Mouse (Mus musculus): ENCODE data around the gene Eif3a. TPM values are rescaled to one million over a fixed set of nuclear protein-coding genes. Genes with fewer than 3 reads are reported as not detected.

The Eif3a gene
- polyA plus RNA-seq, 1 experiment = 88.5 TPM

DNA sequence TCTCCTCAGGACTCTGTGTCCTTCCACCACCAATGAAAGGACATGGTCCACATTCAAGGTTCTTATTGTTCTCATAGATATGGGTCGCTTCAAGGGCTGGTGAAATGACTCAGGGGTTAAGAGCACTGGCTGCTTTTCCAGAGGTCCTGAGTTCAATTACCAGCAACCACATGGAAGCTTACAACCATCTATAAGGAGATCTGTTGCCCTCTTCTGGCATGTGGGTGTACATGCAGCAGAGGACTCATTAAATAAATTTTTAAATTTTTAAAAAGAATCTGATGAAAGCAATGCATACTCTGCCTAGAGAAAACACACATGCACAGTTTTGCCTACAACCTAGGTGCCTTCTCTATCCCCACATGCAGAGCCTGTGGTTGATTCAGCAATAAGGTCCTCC lies 49.9 kb downstream of the Eif3a start:
- H3K4me1 ChIP-seq (ENCODE audit: control insufficient read depth, insufficient read depth, insufficient read length, low read length) = no peaks in the 10 kb centered on the region
- H3K27ac ChIP-seq (replicated peaks; ENCODE audit: low read depth, low read length) = no peak overlapping the region

GRCm38 (mm10) chr19:60731966-60732365 lies 58.5 kb downstream of the Eif3a start:
- no peaks in the 10 kb centered on the region for H3K4me1 ChIP-seq (ENCODE audit: control insufficient read depth, insufficient read depth, insufficient read length, low read length)
- no peak overlapping the region for H3K27ac ChIP-seq (replicated peaks; ENCODE audit: low read depth, low read length)
- no peak overlapping the region for H3K4me3 ChIP-seq (ENCODE audit: insufficient read depth, low read depth, low read length)

More for the DNA sequence above, 49.9 kb downstream of the Eif3a start:
- H3K4me3 ChIP-seq (ENCODE audit: insufficient read depth, low read depth, low read length) = no peak overlapping the region

GRCm38 (mm10) chr19:60731299-60731698 lies 59.2 kb downstream of the Eif3a start:
- Histone ChIP-seq H3K27ac (replicated peaks; ENCODE audit: low read depth, low read length) (no peak overlapping the region), H3K4me1 (ENCODE audit: control insufficient read depth, insufficient read depth, insufficient read length, low read length) (no peaks in the 10 kb centered on the region)

GRCm38 (mm10) chr19:60730281-60730852 lies 60.1 kb downstream of the Eif3a start:
- Histone ChIP-seq H3K4me3 (ENCODE audit: insufficient read depth, low read depth, low read length) (no peak overlapping the region), H3K4me1 (ENCODE audit: control insufficient read depth, insufficient read depth, insufficient read length, low read length) (no peaks in the 10 kb centered on the region), H3K27ac (replicated peaks; ENCODE audit: low read depth, low read length) (no peak overlapping the region)

More at GRCm38 (mm10) chr19:60731299-60731698, 59.2 kb downstream of the Eif3a start:
- no peak overlapping the region for H3K4me3 ChIP-seq (ENCODE audit: insufficient read depth, low read depth, low read length)

DNA sequence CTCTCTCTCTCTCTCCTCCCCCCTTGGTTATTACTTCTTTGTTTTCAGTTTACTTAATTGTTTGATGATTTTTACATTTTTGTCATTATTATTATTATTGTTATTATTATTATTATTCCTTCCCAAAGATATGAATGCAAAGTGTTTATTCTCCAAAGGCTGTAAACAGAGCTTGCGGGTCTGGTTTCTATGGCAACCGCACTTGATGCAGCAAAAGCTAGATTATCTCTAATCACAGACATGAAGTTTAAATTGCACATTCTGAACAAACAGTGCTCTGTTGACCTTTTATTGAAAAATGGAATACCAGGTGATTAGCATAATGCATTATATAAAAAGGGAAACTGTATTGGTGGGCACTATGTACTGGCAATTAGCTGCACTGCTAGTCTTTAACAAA lies 74.1 kb downstream of the Eif3a start:
- no peak overlapping the region for H3K4me3 ChIP-seq (ENCODE audit: insufficient read depth, low read depth, low read length)
- no peaks in the 10 kb centered on the region for H3K4me1 ChIP-seq (ENCODE audit: control insufficient read depth, insufficient read depth, insufficient read length, low read length)
- no peak overlapping the region for H3K27ac ChIP-seq (replicated peaks; ENCODE audit: low read depth, low read length)

GRCm38 (mm10) chr19:60712577-60712976 lies 77.9 kb downstream of the Eif3a start:
- H3K4me3 ChIP-seq (ENCODE audit: insufficient read depth, low read depth, low read length) = no peak overlapping the region
- no peak overlapping the region for H3K27ac ChIP-seq (replicated peaks; ENCODE audit: low read depth, low read length)
- H3K4me1 ChIP-seq (ENCODE audit: control insufficient read depth, insufficient read depth, insufficient read length, low read length) = no peaks in the 10 kb centered on the region

Other genes with a start within 250 kb of the Eif3a start
- 16.3 and 16.9 TPM in 2 replicates for gene Cacul1, start 209.6 kb downstream of the Eif3a start, polyA plus RNA-seq (2012; ENCODE audit: insufficient read depth, insufficient read length, missing spikeins)
- gene Nanos1, start 34.7 kb downstream of the Eif3a start, polyA plus RNA-seq (2012; ENCODE audit: insufficient read depth, insufficient read length, missing spikeins) = not detected in 2 replicates
- 27.5 and 27.7 TPM in 2 replicates for gene Fam45a, start 20.9 kb upstream of the Eif3a start, polyA plus RNA-seq (2012; ENCODE audit: insufficient read depth, insufficient read length, missing spikeins)
- gene Sfxn4, start 70.8 kb upstream of the Eif3a start, polyA plus RNA-seq (2012; ENCODE audit: insufficient read depth, insufficient read length, missing spikeins) = 8.1 and 12.0 TPM in 2 replicates
- 639 and 741 TPM in 2 replicates for gene Prdx3, start 83.9 kb upstream of the Eif3a start, polyA plus RNA-seq (2012; ENCODE audit: insufficient read depth, insufficient read length, missing spikeins)
- gene Grk5, start 99.1 kb upstream of the Eif3a start, polyA plus RNA-seq (2012; ENCODE audit: insufficient read depth, insufficient read length, missing spikeins) = 16.7 and 22.8 TPM in 2 replicates

Measured in brown adipose tissue, adult 24 weeks (tissue).